Mouse (Mus musculus) Muller cell, postnatal 12 days (primary cell): ENCODE measurements around the gene Cmtm7.

Experiments
- DNase-seq: peaks from one replicate; pipeline ENCODE4 v3.0.0-alpha.2; 2015; ENCODE audit errors: inconsistent ontology term

Cmtm7 gene

DNA sequence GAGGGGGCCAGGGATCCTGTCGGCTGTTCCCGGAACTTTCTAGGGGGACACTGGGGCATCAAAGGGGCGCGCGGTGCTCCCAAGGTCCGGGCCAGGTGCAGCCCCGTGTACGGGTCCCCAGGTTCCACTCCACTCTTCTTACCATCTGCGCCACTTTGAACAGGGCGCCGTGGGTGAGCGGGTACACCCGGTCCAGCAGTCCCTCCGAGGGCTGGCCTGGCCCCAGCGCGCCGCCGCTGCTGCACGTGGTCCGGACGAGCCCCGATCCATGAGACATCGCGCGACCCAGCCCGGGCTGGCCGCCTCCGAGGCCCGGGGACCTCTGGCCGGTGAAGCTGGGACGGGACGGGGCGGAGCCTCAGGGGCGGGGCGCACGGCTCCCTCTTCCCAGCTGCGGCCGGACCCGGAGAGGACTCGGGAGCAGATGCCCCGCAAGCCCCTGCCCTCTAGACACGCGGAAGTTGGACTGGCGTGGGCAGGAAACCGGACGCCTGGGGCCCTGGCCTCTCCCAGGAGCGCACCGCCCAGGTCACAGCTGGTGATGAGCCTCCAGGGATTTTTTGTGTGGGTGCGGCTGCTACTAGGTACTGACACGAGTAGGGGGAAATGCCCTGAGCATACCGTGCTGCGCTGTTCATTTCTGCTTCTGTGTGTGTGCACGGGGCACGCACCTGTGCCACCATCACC is at the start of gene Cmtm7:
TSS of gene Cmtm7 (minus strand) at position 331 of the 687 bp plus-strand sequence.
- peak; percentile 92 for DNase-seq

DNA sequence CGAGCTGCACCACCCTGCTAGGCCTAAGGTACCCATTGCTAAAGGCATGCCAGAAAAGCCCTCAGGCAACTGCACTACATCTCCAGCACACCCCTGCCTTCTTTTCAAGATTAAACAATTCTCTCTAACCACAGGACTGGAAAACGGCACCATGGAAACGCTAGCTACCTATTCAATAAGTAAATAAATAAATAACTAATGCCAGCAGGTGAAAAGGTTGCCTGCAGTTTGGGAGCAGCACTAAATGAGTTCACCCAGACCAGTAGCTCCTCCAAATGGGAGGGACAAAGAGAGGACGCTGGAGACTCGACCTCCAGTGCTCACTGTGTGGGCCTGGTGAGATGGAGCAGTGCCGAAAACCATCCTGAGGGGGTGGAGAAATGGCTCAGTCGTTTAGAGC is 48.7 kb upstream of the Cmtm7 start:
- no peak for DNase-seq

DNA sequence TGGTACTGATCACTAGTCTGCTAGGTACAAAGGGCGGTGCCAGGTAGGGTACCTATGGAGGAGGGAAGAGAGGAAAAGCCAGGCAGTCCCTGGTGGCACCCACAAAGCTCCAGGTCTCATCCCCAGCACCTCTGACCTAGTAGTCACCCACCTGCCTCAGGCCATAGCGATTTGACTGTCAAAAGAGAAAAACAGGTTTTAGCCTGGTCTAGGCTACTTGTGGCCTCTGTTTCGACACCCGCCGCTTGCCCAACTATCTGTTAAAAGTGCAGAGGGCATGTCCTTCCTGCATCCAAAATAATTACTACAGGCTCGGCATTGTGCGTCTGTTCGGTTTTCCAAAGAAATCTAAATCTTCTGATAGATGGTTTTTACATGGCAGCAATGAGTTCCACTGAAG is 48.0 kb upstream of the Cmtm7 start:
- no peak for DNase-seq

DNA sequence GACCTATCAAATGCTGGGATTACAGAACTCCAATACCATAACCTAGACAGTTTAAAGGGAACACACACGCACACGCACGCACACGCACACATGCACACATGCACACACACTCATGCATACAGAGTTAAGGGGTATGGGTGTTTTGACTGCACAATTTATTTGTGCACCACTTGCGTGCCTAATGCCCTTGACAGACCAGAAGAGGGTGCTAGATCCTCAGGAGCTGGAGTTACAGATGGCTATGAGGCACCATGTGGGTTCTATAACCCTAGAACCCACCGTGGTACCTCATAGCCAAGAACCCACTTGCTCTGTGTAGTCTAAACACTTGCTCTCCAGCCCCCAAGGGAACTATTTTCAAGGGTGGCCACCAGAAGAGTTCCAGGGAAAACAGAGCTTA is 46.7 kb upstream of the Cmtm7 start:
- DNase-seq, result no peak

DNA sequence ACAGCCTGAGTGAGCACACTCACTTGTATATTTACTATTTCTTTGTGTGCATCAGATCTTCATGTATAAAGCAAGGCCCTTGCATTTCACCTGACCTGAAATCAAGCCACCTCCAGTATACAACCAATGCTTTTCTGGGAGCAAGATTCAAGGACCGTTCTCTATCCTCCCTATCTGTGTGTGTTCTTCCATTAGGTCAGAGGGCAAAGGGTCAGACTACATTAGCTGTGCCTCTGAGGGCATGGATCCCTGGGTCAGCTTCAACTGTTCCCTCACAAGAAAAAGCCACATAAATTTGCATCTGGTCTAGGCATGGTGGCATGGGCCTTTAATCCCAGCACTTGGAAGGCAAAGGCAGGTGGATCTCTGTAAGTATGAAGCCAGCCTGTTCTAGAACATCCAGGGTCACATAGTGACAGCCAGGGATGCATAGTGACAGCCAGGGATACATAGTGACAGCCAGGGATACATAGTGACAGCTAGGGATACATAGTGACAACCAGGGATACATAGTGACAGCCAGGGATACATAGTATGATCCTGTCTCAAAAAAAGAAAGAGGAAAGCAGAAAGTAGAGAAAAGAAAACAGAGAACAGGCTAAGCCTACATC is 45.7 kb upstream of the Cmtm7 start:
- DNase-seq, result no peak

DNA sequence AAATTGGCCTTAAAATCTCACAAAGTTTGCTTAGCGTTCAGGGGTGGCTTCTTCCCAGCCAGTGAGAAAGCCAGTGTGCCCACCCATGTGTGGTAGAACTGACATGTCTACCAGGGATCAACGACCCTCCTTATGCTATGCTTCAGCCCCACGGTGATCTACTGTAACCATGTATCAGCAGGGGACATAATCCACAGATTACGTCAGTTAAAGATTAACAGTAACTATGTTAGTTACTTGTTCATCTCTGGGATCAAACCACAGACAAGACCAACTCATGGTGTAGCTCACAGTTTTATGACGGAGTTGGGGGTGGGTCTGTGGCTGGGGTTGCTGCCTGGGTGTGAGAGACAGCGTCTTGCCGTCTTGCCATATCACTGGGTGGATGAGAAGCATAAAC is 42.5 kb upstream of the Cmtm7 start:
- DNase-seq, result no peak

DNA sequence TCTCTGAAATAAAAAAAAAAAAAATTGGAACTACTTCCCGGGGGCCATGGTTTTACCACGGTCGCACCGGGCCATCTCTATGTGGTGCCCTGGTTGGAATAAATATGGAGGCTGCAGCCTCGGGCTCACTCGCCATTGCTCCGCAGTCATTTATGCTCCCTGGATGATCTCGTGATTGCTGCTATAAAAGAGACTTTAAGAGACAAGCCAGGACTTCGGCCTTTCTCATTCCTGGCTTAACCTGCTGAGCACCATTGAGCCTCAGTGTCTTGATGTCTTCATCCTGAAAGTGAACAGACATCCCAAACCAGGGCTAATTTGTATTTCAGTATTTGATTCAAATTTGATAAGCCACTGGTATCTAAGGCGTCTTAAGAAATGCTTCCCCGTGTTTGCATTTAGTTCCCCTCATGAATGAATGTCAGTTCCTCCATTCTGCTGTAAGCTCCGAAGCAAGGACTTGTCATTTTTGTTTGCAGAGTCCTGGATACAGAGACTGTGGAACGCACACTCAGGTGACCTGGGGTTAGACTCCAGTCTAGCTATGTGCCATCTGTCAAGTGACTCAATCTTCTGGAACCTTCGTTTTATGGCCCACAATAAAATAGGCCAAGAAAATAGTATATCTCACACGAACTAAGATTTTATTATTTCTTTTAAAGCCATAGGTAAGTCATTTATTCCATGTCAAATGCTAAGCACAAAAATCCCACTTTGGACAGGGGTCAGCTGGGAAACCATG is 40.1 kb upstream of the Cmtm7 start:
- DNase-seq, result no peak

DNA sequence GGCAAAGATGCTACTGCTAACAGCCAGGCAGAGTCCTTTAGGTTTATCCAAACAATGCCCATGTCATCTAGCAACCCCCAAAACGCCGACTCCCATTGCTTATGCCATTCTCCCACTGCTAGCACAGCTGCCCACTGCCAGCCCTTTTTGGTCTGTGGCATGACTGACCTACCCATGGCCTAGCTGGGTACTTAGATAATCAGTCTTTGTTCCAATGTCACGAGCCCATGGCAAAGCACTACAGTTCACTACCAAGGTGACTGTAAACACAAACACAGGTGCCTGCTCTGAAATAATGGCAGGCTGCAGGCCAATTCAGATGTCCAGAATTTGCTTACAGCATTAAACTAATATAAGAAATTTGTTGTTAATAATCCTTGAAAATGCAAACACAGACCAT is 37.3 kb upstream of the Cmtm7 start:
- DNase-seq, result no peak

DNA sequence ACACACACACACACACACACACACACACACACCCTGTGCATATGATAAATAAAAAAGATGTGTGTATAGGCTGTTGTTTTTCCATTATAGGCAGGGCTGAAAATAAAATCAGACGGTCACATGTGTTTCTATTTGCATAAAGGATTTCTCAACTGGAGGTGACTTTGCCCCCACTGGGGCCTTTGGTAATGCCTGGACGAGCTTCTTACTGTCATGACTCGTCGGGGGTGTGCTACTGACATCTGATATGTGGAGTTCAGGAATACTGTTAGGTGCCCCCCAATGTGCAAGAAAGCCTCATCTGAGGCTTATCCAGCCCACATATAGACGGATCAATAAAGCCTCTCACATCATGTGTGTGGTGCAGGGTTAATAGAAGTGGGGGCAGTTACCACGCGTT is 35.4 kb upstream of the Cmtm7 start:
- no peak for DNase-seq

DNA sequence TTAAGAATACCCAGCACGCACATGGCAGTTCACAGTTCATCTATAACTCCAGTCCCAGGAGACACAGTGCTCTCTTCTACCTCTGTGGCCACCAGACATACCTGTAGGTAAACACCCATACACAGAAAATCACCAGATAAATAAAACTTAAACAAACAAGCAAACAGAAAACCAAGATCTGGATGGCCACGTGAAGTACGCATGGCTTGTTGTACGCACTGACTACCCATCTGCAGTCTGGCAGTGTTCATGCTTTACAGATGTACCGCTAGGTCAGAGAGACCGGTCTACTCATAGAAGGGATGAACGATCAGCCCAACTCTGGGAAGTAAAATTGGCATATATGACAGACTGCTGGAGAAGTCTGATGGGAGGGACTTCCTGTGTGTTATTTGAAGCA is 34.5 kb upstream of the Cmtm7 start:
- DNase-seq, result no peak

DNA sequence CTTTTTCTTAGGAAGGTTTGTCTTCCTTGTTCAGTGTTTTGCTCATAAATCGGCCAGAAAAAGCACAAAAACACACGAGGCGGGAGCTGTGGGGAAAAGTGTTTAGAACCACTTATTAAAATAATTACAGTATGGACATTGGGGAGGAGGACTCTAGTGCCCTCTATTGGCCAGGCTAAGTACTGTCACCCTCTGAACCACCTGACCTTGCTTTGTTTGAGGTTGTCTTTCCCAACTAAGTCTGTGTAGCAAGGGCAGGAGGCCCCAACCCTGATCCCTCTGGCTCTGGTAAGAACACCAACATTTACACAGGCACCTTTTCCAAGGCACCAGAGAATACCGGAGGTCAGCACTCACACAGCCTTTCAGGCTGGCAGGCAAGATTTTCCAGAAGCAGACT is 33.7 kb upstream of the Cmtm7 start:
- DNase-seq, result no peak

DNA sequence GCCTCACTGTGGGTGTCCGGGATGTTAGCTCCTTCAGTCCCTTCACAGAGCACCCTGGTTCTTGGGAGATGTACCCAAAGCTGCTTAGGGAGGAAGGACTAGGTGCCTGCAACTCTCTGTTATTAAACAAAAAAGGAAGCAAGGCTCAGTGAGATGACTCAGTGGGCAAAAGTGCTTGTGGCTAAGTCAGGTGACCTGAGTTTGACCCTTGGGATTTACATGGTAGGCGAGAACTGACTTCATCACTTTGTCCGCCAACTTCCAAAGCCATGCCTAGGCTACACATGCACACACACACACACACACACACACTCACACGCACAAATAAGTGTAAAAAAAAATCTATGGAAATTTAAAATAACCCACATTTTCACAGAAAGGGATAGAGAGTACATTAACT is 30.3 kb upstream of the Cmtm7 start:
- no peak for DNase-seq

DNA sequence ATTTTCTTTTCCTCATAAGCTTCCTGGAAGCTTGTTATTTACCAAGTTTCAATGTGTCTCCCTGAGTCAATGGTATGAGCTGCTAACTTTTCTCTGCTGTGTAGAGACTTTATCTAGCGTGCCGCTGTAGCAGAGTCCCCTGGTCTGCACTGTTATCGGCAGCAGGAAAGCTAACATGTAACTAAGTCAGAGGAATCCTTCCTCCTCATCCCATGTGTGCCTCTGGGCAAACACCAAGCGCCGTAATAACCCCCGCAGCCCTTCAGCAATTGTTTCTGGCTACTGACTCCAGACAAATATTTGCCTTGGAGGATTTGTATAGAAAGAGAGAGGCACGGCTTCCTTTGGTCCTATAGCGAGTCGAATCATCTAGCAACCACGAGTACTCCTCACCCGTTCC is 29.2 kb upstream of the Cmtm7 start:
- no peak for DNase-seq

DNA sequence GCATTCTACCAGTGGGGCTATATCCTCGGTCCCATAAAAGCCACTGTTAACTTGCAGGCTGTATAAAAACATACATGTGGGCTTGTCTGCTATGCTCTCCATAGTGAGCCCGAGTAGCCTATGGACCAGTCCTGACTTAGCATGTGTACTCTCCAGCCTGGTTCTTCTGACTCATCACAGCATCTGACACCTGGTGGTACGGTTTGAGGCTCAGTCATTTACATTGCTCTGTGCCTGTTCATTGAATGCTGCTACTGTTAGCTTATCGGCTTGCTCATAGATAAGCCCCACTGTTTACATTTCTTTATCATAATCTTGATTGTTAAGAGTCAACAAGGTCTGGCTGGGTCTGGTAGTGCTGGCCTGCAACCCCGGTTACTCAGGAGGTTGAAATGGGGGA is 27.0 kb upstream of the Cmtm7 start:
- no peak for DNase-seq

DNA sequence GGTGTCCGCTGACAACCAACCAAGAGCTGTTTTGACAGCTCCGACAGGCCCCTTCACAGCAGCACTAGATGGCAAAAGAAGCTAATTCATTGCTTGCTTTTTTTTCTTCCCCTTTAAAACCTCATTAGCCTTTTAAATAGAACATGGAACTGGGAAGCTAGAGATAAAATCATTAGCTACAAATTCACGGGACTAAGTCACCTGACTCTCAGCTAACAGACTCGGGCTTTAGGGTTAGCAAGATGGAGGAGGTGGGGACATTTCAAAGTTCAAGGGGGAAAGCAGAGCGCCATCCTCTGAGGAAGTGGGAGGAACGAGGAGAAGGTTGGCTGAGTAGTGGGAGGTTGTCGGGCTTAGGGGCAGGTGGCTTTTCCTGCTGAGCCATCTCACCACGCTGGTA is 25.6 kb upstream of the Cmtm7 start:
- DNase-seq, result no peak

DNA sequence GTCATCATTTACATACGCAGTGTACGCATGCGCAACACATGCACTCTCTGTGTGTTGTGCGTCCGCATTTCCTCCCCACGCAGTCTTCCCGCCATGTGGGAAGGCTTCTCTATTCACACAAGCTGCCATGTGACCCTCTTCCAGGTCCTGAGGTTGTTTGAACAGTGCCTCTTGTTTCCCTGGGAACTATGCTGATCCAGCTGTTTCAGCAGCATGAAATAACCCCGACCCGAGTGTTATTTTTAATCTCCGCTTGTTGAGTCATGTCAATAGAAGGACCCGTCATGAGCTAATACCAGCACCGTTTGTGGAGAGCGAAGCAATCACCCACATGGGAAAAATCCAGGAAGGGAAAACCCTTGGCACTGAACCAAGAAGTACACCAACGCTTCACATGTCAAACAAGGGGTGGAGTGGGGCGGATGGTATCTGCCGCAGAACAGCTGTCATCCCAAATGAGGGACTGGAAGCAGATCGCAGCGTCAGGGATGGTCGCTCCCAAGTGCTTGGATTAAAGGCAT is 23.6 kb upstream of the Cmtm7 start:
- DNase-seq, result peak; percentile 35

DNA sequence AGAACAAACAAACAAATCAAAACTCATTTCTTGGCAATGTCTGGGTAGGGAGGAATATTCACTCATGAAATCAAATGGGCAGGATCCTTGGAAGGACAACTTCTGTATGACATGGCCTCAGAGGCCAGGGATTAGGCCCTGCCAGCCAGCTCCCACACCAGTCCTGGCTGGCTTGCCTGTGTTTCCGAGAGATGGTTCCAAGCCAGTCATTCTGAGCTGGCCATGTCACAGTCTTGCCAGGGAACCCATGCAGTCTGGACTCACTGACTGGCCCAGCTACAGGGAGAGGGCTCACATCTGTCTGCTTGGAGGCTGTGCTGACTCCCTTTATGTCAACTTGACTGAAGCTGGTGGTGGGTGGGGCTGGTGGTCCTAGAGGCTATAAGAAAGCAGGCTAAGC is 20.5 kb upstream of the Cmtm7 start:
- no peak for DNase-seq

DNA sequence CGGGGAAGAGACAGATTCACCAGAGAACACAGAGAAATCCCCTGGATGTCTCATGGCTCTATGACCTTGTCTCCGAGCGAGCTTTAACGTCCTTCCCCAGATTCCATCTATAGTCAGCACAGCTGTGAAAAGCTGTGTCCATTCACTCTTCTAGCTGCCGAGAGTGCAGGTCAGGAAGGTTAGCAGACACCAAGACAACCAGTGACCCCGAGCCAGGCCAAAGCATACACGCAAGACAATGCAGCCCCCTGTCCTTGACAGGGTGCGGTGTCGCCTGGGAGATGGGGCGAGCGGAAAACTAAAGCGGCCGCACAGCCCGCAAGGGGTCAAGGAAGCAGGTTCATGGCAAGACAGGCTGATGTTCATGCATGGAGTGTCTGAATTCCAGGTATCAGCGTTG is 19.6 kb upstream of the Cmtm7 start:
- no peak for DNase-seq

DNA sequence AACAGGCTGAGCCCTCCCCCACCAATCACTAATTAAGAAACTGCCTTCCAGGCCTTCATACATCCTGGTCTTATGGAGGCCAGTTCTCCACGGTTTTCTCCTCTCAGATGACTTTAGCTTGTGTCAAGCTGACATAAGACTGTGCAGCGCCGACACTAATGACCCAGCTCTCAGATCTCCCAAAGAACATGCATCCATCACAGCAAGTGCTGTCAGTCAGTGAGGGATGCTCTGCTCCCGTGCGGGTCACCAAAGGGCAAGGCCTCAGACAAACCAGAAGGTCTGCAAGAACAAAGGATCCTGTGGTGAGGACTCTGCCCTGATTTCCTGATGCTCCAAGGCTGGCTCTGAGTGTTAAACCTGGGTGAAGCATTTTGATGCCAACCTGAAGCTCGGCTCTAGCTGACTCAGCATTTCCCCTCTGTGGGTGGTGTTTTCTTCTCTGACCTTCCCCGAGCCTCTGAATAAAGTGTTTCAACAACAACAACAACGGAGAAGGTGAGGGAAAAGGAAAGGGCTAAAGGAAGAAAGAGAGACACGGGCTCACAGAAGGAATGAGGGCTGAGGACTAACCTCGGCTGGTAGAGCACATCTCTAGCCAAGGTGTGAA is 17.9 kb upstream of the Cmtm7 start:
- DNase-seq, result no peak

DNA sequence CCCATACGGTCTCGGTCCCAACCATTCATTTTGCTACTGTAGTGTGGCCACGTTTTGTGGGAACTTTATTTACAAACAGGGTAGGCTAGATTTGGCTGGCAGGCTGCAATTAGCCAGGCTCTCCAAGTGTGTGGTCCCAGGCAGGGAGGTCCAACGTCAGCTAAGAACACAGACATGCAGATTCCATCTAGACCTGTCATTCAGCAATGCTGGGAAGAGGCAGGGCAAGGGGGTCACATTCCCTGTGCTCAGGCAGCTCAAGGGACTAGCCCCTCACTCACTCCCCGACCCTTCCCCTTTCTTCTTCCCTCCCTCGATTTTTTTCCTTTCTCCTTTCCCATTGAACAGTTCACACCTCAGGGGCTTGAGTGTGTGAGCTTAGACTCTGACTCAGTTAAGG is 17.2 kb upstream of the Cmtm7 start:
- no peak for DNase-seq

DNA sequence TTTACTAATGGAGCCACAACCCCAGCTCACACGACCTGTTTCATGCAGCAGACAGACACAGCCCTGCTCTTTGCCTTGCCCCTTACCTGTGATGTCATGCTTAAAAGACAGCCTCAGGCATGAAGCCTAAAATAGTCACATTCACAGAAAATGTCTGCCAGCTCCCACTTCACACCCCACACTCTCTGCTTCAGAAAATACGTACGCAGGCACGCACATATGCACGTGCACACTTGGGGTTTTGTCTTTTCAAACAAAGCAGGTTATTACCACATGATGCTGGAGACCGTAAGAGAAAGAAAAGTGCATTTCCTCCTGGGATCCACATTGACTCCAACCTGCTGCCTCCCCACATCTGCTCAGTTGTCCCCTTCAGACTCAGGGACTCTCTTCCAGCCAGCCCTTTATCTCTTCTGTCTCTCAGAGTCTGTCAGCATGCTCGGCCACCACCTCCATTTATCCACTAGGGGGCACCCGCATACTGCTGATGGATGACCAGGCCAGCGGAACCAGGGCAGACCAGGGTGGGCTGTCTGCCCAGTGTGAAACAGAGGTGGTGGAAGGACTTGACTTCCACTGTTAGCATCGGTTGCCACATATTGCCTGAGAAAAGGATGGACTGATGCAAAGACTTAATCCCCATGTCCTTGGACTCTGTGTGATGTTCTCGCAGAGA is 15.8 kb upstream of the Cmtm7 start:
- DNase-seq, result peak; percentile 71

DNA sequence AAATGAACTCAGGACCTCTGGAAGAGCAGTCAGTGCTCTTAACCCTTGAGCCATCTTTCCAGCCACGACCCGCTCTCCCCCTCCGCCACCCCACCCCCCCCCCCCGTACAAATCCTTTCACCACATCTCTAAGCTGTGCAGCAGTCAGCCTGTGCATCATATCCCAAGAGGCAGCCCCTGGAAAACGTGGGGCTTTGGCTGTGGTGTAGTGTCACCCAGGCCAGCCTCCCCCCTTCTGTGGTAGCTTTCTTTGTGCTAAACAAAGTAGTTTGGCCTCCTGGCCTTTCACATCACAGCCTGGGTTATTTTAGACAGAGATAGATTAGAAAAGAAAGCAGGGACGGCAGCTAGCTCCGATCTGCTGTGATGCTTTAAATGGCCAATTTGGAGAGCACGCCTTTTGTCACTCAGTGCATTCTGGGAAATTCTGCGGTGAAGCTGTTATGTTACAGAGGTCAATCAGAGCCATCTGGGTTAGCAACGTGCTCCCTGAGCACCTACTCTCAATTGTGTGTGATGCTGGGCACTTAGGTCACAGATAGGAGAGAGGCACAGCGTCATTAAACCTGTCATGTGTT is 14.9 kb upstream of the Cmtm7 start:
- no peak for DNase-seq
